Mouse (Mus musculus): ENCODE data around the gene Slc13a3.

Slc13a3 gene

GRCm38 (mm10) chr2:165415141-165415721, 57.8 kb downstream of the Slc13a3 start:
- DNase-seq (ENCODE audit: low read depth in 2 of 2, low spot score in 2 of 2): no peak

- DNase-seq (ENCODE audit: low read depth in 2 of 2, low spot score in 2 of 2): no peak
These were observed 58.7 kb downstream of the Slc13a3 start for GRCm38 (mm10) chr2:165414321-165414720.

DNA sequence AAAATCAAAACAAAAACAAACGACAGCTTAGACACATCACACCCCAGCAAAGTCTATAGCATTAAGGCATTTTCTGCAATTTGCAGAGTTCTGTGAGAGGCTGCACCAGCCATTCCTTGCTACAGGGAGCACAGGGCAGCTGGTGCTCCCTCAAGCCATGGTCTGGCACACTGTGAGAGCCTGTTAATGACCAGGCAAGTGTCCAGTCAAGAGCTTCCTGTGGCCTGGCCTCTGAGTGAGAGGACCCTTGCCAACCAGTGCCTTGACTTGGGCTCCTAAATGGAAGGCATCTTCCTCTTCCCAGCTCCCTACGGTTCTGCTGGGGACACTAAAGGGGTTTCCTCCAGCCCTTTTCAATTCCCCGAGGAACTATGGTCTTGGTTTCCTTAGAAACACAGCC, 59.1 kb downstream of the Slc13a3 start:
- no peak for DNase-seq (ENCODE audit: low read depth in 2 of 2, low spot score in 2 of 2)

DNA sequence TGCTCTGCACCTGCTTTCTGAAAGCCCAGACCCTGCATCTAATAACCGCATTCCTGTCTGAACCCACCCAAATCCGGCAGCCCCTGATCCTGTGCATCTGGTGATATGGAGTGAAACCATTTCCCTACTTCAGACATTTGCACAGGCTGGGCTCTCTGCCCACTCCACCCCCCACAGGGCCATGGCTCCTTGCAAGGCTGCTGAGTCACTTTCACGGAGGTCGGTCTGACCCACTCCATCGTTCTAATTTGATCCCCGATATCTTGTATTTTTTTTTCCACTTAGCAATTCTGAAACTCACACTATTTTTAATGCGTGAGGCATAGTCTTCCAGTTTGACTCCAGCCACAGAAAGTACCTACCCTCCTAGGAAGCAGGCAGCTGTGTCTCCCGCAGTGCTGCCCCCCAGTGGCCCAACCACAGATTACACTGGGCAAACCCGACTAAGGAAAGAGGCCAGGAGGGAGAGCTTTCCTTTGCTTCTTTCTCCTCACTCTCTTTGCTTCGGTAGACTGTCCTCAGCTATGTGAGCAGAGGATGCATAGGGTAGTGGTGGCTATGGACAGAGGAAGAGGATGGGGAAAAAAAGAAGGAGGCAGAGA, 65.2 kb downstream of the Slc13a3 start:
- DNase-seq (ENCODE audit: low read depth in 2 of 2, low spot score in 2 of 2): peak; percentile 52 to 64

DNA sequence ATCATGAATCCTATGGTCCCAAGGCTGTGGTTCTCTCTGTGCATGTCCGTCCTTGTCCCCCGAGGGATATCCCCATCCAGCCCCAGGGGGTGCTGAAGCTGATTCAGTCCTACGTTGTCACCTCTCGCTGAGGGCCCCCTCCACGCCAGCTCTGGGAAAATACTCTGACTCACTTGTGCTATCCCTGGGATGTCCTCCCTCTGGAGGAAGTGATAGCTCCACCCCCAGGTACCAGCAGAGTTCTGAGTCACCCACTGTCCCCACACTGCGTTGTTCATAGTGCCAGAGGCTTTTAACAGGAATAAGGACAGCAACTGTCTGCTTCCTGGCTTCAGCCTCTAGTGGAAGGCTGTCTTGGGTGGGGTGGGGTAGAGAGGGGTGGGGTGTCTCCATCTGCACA, 67.7 kb downstream of the Slc13a3 start:
- no peak for DNase-seq (ENCODE audit: low read depth in 2 of 2, low spot score in 2 of 2)

DNA sequence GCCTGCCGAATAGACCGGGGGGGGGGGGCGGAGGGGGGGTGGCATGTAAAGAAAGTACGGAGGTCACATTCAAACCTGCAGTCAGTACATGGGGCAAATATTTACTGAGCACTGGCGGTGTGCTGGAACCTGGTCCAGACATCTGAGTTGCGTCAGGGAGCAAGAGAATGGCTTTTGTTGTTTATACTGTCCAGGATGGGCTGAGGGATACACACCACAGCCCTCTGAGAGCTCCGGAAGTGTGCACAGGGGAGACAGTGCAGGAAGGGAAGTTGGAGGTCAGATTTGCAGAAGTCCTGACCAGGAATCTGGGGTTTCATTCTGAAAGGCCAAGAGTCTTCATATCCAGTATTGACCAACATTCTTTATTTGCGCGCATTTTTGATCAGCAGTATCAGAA, 68.1 kb downstream of the Slc13a3 start:
- no peak for DNase-seq (ENCODE audit: low read depth in 2 of 2, low spot score in 2 of 2)

DNA sequence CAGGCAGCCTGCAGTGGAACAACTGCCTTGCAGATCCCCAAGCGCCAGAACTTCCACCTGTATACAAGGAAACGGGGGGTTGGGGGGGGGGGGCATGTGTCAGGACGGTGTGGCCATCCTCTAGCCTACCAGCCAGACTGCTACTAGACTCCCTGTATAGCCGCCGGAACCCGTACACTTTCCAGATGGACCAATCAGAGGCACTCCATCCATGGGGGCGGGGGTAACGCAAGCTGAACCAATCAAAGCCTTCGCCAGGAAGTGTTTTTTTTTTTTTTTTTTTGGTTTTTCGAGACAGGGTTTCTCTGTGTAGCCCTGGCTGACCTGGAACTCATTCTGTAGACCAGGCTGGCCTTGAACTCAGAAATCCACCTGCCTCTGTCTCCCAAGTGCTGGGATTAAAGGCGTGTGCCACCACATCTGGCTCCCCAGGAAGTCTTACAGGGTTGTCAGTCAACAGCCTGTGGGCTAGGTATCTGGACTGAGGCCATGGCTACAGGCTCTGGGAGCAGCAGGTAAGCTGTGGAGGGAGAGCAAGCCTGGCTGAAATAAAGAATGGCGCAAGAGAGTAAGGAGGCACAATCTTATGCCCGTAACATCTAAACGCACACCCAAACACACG, 74.8 kb downstream of the Slc13a3 start:
- DNase-seq (ENCODE audit: low read depth in 2 of 2, low spot score in 2 of 2): no peak

DNA sequence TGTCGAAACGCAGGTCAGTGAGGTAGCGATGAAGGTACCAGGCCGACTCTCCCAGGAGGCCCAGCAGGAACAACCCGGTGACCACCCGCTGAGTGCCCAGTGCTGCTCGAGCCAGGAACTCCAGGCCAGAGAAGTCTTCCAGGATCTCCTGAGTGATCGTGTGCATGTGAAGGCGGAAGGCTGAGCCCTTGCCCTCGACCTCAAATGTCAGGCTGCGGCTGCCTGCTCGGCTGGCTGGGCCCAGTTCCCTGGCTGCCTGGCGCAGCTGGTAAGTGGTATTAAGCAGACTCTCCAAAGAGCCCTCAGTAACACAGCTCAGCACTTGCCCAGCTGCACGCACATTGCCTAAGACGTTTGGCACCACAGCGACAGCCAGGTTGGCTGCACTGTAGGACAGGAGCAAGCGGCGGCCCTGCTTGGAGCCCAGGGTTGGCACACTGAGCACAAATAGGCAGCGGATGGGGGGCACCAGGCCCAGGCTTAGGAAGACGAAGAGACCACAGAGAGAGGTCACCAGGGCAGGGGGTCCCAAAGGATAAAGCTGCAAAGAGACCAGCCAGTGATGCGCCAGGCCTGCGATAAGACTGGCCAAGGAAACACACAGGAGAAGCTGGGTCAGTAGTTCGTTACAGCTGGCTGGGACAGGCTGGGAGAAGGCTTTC, 75.4 kb downstream of the Slc13a3 start:
- DNase-seq (ENCODE audit: low read depth in 2 of 2, low spot score in 2 of 2): no peak

DNA sequence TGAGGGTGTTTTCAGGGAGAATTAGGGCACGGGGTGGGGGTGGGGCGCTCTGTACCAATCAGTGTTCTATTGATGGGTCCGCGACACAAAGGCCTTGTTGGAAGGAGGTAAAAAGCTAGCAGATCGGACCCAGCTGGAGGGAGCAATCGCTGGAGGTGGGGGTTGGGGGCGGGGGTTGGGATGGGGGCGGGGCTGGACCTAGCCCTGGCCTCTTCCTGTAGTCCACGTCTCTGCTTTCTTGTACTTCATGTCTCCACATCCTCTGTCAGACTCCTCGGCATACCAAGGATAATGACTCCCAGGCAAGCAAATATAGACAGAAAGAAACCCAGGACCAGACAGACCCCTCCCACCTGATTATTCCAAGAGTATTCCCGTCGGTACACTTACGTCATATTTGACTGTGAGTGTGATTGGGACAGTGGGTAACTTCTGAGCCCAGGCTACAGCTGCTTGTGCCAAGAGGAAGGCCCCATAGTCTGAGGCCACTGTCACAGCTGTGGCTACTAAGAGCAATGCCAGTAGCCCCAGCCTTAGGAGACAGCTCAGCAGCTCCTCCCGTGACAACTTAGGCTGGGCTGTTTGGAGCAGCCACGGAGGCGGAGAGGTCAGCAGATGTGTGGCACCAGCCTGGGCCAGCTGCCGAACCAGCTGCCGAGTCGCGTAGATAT, 76.1 kb downstream of the Slc13a3 start:
- DNase-seq (ENCODE audit: low read depth in 2 of 2, low spot score in 2 of 2): no peak

DNA sequence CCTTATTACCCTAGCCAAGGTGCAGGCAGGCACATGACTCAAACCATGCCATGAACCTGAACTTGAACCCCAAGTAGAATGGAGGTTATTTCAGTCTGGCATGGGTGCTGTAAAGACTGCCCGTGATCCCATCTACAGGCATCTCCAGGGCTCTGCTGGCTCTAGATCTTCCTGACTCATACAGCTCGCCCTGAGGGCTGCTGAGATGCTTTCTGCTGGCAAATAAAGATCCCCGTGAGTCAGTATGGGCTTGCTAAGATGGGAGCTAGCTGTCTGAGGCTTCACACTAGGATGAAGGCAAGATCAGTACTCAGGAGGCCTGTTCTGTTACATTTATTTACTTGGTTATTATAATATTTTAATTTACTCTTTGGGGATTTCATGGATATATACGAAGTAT, 80.9 kb downstream of the Slc13a3 start:
- DNase-seq (ENCODE audit: low read depth in 2 of 2, low spot score in 2 of 2): no peak

- DNase-seq (ENCODE audit: low read depth in 2 of 2, low spot score in 2 of 2): peak; percentile 6 to 25
These were observed 81.5 kb downstream of the Slc13a3 start for GRCm38 (mm10) chr2:165391561-165391960.

DNA sequence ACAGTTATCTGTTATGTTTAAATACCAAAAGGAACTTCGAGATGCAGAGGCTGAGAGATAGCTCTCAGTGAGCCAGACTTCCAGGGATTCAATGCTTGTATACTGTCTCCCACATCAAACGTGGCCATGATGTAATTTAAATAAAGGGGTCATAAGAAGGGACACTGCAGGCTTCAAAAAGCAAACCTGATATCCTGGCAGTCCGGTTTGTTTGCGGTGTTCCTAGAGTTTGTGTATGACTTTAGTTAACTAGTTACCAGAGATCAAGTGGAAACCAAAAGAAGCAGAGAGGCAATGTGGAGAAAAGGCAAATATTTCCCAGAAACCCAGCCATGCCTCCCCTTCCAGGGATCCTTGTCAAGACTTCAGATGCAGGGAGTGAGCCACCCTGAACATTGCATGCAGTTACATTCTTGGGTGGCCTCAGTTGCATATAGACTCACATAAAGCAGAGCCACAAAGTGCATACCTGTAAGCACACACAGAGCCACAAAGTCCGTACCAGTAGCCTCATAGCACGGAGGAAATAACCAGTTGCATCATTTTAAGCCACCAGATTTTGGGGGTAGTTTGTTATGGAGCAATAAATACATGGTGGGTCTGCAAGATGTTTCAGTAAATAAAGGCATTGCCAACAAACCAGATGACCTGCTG, 83.6 kb downstream of the Slc13a3 start:
- no peak for DNase-seq (ENCODE audit: low read depth in 2 of 2, low spot score in 2 of 2)

DNA sequence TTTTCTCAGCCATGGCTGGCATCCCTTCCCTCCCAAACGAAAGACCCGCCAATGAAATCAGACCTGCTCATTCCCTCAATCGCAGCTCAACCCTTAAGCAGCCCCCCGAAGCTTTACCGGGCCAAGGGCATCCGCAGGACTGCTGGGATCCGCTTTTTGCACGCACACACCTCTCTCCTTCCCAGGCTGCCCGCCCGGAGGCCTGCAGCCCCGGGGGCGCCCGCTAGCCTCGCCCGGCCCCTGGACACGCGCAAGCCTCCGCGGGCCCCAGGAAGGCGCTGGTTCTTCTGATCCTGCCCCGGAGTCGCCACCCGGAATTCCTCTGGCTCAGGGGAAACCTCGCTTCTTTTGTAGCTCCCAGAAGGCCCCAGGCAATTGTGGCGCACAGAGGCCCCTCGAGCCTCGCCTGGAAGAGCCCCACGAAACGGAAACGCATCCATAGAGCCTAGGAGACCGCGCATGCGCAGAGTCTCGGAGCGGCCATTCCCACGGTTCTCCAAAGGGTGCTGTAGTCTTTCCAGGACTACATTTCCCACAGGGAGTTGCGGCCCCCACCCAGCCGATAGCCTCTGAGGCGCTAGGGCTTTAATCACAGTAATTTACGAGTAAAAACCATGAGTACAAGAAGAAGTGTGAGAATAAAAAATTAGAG, 85.1 kb downstream of the Slc13a3 start, which contains the start of gene Zfp334:
TSS of gene Zfp334 (minus strand) at position 416 of the 652 bp plus-strand sequence.
- no peak for DNase-seq (ENCODE audit: low read depth in 2 of 2, low spot score in 2 of 2)

GRCm38 (mm10) chr2:165387370-165387769, 85.7 kb downstream of the Slc13a3 start:
- no peak for DNase-seq (ENCODE audit: low read depth in 2 of 2, low spot score in 2 of 2)

DNA sequence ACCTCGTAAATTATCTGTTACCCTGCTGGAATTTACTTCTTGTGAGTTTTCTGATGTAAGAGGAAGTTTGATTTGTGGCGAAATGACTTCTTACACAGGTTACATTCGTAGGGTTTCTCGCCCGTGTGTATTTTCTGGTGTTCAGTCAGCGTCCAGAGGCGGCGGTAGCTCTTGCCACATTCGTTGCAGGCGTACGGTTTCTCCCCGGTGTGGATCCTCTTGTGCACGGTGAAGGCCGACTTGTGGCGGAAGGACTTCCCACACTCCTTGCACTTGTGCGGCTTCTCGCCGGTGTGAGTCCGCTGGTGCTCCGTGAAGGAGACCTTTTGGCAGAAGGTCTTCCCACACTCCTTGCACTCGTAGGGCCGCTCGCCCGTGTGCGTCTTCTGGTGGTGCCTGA, 93.0 kb downstream of the Slc13a3 start:
- DNase-seq (ENCODE audit: low read depth in 2 of 2, low spot score in 2 of 2): no peak

DNA sequence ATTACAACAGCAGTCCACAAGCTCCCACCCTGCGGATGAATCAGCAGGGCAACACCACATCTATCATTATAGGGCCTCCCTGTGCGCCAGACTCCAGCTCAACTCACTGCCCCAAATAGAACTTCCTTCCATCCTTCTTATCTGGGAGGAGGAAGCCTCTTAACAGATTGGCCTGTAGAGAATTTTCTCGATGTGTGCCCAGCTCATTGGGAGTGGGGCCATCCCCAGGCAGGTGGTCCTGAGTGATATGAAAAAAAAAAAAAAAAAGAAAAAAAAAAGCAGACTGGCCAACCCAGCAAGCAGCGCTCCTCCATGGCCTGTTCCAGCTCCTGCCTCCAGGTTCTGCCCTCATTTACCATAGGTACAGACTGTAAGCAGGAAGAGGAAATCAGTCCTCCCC, 97.0 kb downstream of the Slc13a3 start:
- no peak for DNase-seq (ENCODE audit: low read depth in 2 of 2, low spot score in 2 of 2)

DNA sequence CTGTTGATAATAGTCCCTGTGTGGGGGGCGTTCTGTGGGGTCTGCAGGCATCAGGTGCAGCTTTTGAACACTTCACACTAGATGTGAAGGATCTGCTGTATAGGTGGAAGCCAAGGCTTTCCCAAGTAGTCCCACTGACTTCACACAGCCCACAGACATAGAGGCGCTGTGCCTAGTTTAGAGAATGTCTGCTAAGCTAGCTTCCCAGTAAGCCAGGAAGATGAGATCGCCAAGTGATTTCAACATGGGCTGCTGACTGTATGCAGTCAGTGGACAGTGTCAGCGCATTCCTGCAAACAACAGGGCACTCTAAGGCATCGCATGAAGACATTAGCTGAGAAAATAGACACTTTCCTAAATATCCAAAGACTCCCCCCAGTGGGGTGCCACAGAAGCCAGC, 97.6 kb downstream of the Slc13a3 start:
- DNase-seq (ENCODE audit: low read depth in 2 of 2, low spot score in 2 of 2): no peak

DNA sequence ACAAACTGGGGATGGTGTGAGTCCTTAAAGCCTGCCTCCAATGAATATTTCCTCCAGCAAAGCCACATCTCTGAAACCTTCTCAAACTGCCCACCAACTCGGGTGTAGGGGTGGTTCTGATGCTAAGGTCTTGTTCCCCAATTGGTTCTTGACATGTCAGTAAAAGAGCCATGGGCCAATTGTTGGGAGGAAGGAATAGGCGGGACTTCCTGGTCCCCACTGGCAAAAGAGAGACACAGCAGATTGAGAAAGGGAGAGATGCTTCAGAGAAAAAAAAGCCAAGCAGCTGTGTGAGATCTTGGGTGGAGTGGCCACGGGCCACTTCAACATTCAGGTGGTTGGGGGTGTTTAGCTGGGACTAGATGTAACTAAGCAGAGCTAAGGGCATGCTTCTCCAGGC, 102.0 kb downstream of the Slc13a3 start:
- no peak for DNase-seq (ENCODE audit: low read depth in 2 of 2, low spot score in 2 of 2)

- DNase-seq (ENCODE audit: low read depth in 2 of 2, low spot score in 2 of 2): no peak
These were observed 102.7 kb downstream of the Slc13a3 start for GRCm38 (mm10) chr2:165370348-165370747.

DNA sequence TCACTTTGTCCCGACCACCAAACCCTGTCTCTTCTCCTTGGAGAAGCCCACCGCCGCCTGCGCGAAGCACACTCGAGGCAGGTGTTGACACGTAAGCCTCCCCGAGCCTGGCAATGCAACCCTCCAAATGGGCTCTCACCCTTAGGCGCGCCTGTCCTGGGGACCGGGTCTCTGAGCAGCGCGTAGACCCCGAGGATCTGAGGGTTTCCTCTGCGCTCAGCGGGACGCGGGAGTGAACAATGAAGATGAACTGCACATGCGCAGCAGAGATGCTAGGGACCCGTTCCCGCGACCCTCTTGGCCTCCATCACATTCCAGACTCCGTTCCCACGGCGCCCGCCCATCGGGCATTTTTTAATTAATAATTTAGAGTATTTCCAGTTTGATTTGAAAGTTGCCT, 104.5 kb downstream of the Slc13a3 start, which contains the start of gene Zfp663:
TSS of gene Zfp663 (minus strand) at position 234 of the 400 bp plus-strand sequence.
- DNase-seq (ENCODE audit: low read depth in 2 of 2, low spot score in 2 of 2): no peak
